ENCODE assay signal across 8 mouse cellular contexts in genomic region chr12:116049701-116050100, GRCm38 (mm10). TPM values are rescaled to one million over a fixed set of nuclear protein-coding genes. Genes with fewer than 3 reads are reported as not detected.
DNase-seq lines count a peak whose midpoint lies in the region; ATAC-seq and TF ChIP-seq lines count a peak whose summit lies in the region.

No protein-coding gene starts in this region.

- no peak overlapping the region for H3K4me3 ChIP-seq in layer of hippocampus, adult 2 months
- no peak overlapping the region for H3K4me3 ChIP-seq in embryonic facial prominence, embryonic 14.5 days (ENCODE audit: low read depth, low read length)
- H3K4me3 ChIP-seq in neural tube, embryonic 15.5 days (replicated peaks) = no peak overlapping the region; the same call in 1 of the 2 replicates

- no peak for ATAC-seq in embryonic facial prominence, embryonic 14.5 days (ENCODE audit: low read depth)
- no peak for ATAC-seq in neural tube, embryonic 15.5 days (ENCODE audit: low FRiP score)

- no peak overlapping the region for H3K27ac ChIP-seq in layer of hippocampus, adult 2 months
- no peak overlapping the region for H3K27ac ChIP-seq in embryonic facial prominence, embryonic 14.5 days (replicated peaks; ENCODE audit: low read depth, low read length)
- no peak overlapping the region for H3K27ac ChIP-seq in neural tube, embryonic 15.5 days (replicated peaks)

- H3K4me2 ChIP-seq in embryonic facial prominence, embryonic 14.5 days (ENCODE audit: low read depth, low read length) = no peak overlapping the region
- H3K4me2 ChIP-seq in neural tube, embryonic 15.5 days = peak overlapping the region; percentile 66; the same call in 1 of the 2 replicates

- peak; percentile 70 for TF ChIP-seq CTCF in layer of hippocampus, adult 2 months (conservative IDR thresholded peaks at IDR 0.05)

- 0 out of 2 replicates have a peak, but pooled peaks cover 4% of the 10 kb centered on the region for H3K9me3 ChIP-seq in embryonic facial prominence, embryonic 14.5 days (ENCODE audit: control insufficient read depth, low read length)
- H3K9me3 ChIP-seq in neural tube, embryonic 15.5 days (replicated peaks) = 0 out of 2 replicates have a peak, but pooled peaks cover 4% of the 10 kb centered on the region

- no peaks in the 10 kb centered on the region for H3K27me3 ChIP-seq in embryonic facial prominence, embryonic 14.5 days (replicated peaks; ENCODE audit: control insufficient read depth, insufficient read depth, low read length)
- no peaks in the 10 kb centered on the region for H3K27me3 ChIP-seq in neural tube, embryonic 15.5 days (replicated peaks)

- H3K36me3 ChIP-seq in embryonic facial prominence, embryonic 14.5 days (ENCODE audit: control insufficient read depth, insufficient read depth, low read length) = peaks cover 19% of the 10 kb centered on the region
- H3K36me3 ChIP-seq in neural tube, embryonic 15.5 days = peaks cover 29% of the 10 kb centered on the region

- H3K4me1 ChIP-seq in embryonic facial prominence, embryonic 14.5 days (ENCODE audit: control insufficient read depth, insufficient read depth, low read length) = peaks cover 9% of the 10 kb centered on the region
- H3K4me1 ChIP-seq in neural tube, embryonic 15.5 days = peaks cover 22% of the 10 kb centered on the region

- WGBS in embryonic facial prominence, embryonic 14.5 days = 83% methylated on average over 6 of the region's 6 CpGs
- WGBS in neural tube, embryonic 15.5 days = 89% methylated on average over 6 of the region's 6 CpGs

- no peak for DNase-seq in layer of hippocampus, adult 2 months (ENCODE audit: low spot score in 2 of 2)
- DNase-seq in layer of hippocampus, postnatal 36 days = no peak
- DNase-seq in MN1 (ENCODE audit: low spot score) = peak; percentile 38
- DNase-seq in embryonic facial prominence, embryonic 14.5 days (ENCODE audit: low spot score) = peak; percentile 26
- no peak for DNase-seq in cerebellum, postnatal 4 days (ENCODE audit: low spot score in 2 of 2)
- no peak for DNase-seq in kidney, postnatal 25 days
- DNase-seq in frontal cortex, postnatal 36 days (ENCODE audit: low spot score in 2 of 2) = no peak

- no peak overlapping the region for H3K9ac ChIP-seq in embryonic facial prominence, embryonic 14.5 days (ENCODE audit: low read depth, low read length)
- H3K9ac ChIP-seq in neural tube, embryonic 15.5 days (replicated peaks) = no peak overlapping the region

RNA-seq across cellular contexts. Expression of gene Zfp386, which starts 2.2 kb away (rescaled TPM):
- 10 to 100 TPM; 38.0 to 38.3 TPM for total RNA-seq in layer of hippocampus, adult 2 months (2021)
- total RNA-seq in layer of hippocampus, postnatal 36 days (2021) = 10 to 100 TPM; 32.9 to 33.3 TPM
- 41.7 and 51.2 TPM in 2 replicates for polyA plus RNA-seq in embryonic facial prominence, embryonic 14.5 days (2014; fragmentation: Nextera tagmentation; extraction: Ambion mirVana)
- 43.3 and 47.1 TPM in 2 replicates for polyA plus RNA-seq in neural tube, embryonic 15.5 days (2015; fragmentation: Nextera tagmentation; extraction: Ambion mirVana)

RNA-seq across cellular contexts. Expression of gene Vipr2, which starts 27.8 kb away (rescaled TPM):
- total RNA-seq in layer of hippocampus, adult 2 months (2021) = 1 to 10 TPM in 1 of 2 experiments, under 1 TPM in 1; 0.76 to 1.3 TPM
- total RNA-seq in layer of hippocampus, postnatal 36 days (2021) = 1 to 10 TPM in 1 of 2 experiments, under 1 TPM in 1; 0.50 to 1.6 TPM
- 3.6 and 3.8 TPM in 2 replicates for polyA plus RNA-seq in embryonic facial prominence, embryonic 14.5 days (2014; fragmentation: Nextera tagmentation; extraction: Ambion mirVana)
- polyA plus RNA-seq in neural tube, embryonic 15.5 days (2015; fragmentation: Nextera tagmentation; extraction: Ambion mirVana) = 0.96 and 1.2 TPM in 2 replicates

Comparison
In these comparisons a context has a peak if more than half of its experiments do, and no peak if none do; other contexts are left out.
1. DNase-seq: peak in MN1 (single experiment) and embryonic facial prominence, embryonic 14.5 days (single experiment); none in layer of hippocampus, adult 2 months (0 of 2), layer of hippocampus, postnatal 36 days (0 of 2), cerebellum, postnatal 4 days (0 of 2), kidney, postnatal 25 days (0 of 2) and frontal cortex, postnatal 36 days (0 of 2).